Mouse (Mus musculus): ENCODE data around the gene Plcd4. TPM values are rescaled to one million over a fixed set of nuclear protein-coding genes. Genes with fewer than 3 reads are reported as not detected.

Gene Plcd4
- polyA plus RNA-seq (2014; fragmentation: Illumina TruSeq; extraction: RNeasy Lipid Tissue Mini Kit (QIAGEN cat#74804); ENCODE audit: low read depth, low replicate concordance) = 5.7 TPM

GRCm38 (mm10) chr1:74542451-74542961 lies at the start of gene Plcd4:
Gene Plcd4, plus strand, starts transcription at chr1:74542888.

GRCm38 (mm10) chr1:74505721-74506464 lies 36.8 kb upstream of the Plcd4 start, which contains the start of gene Cnot9:
Gene Cnot9, plus strand, starts transcription at chr1:74506058.

GRCm38 (mm10) chr1:74544184-74544583 lies 1.5 kb downstream of the Plcd4 start, which contains the start of gene Usp37:
Gene Usp37, minus strand, starts transcription at chr1:74544284.

GRCm38 (mm10) chr1:74587773-74588445 lies 45.2 kb downstream of the Plcd4 start, which contains the start of the genes Zfp142 and Bcs1l:
Gene Zfp142, minus strand, starts transcription at chr1:74588246.
Gene Bcs1l, plus strand, starts transcription at chr1:74588289.

GRCm38 (mm10) chr1:74601267-74601962 lies 58.7 kb downstream of the Plcd4 start, which contains the start of the genes Rnf25 and Stk36:
Gene Rnf25, minus strand, starts transcription at chr1:74601397.
Gene Stk36, plus strand, starts transcription at chr1:74601445.

Other genes with a start within 250 kb of the Plcd4 start
- gene Tmbim1, start 237.3 kb upstream of the Plcd4 start, polyA plus RNA-seq (2014; fragmentation: Illumina TruSeq; extraction: RNeasy Lipid Tissue Mini Kit (QIAGEN cat#74804); ENCODE audit: low read depth, low replicate concordance) = 13.5 TPM
- gene Catip, start 180.8 kb upstream of the Plcd4 start, polyA plus RNA-seq (2014; fragmentation: Illumina TruSeq; extraction: RNeasy Lipid Tissue Mini Kit (QIAGEN cat#74804); ENCODE audit: low read depth, low replicate concordance) = 0.28 TPM
- gene Slc11a1, start 167.7 kb upstream of the Plcd4 start, polyA plus RNA-seq (2014; fragmentation: Illumina TruSeq; extraction: RNeasy Lipid Tissue Mini Kit (QIAGEN cat#74804); ENCODE audit: low read depth, low replicate concordance) = not detected
- 19.7 TPM for gene Ctdsp1, start 151.4 kb upstream of the Plcd4 start, polyA plus RNA-seq (2014; fragmentation: Illumina TruSeq; extraction: RNeasy Lipid Tissue Mini Kit (QIAGEN cat#74804); ENCODE audit: low read depth, low replicate concordance)
- gene Vil1, start 133.5 kb upstream of the Plcd4 start, polyA plus RNA-seq (2014; fragmentation: Illumina TruSeq; extraction: RNeasy Lipid Tissue Mini Kit (QIAGEN cat#74804); ENCODE audit: low read depth, low replicate concordance) = 29.1 TPM
- gene Cnot9, start 36.8 kb upstream of the Plcd4 start, polyA plus RNA-seq (2014; fragmentation: Illumina TruSeq; extraction: RNeasy Lipid Tissue Mini Kit (QIAGEN cat#74804); ENCODE audit: low read depth, low replicate concordance) = 22.3 TPM
- gene Usp37, start 1.4 kb downstream of the Plcd4 start, polyA plus RNA-seq (2014; fragmentation: Illumina TruSeq; extraction: RNeasy Lipid Tissue Mini Kit (QIAGEN cat#74804); ENCODE audit: low read depth, low replicate concordance) = 12.9 TPM
- gene Zfp142, start 45.4 kb downstream of the Plcd4 start, polyA plus RNA-seq (2014; fragmentation: Illumina TruSeq; extraction: RNeasy Lipid Tissue Mini Kit (QIAGEN cat#74804); ENCODE audit: low read depth, low replicate concordance) = 2.8 TPM
- gene Bcs1l, start 45.4 kb downstream of the Plcd4 start, polyA plus RNA-seq (2014; fragmentation: Illumina TruSeq; extraction: RNeasy Lipid Tissue Mini Kit (QIAGEN cat#74804); ENCODE audit: low read depth, low replicate concordance) = 8.9 TPM
- 9.3 TPM for gene Rnf25, start 58.5 kb downstream of the Plcd4 start, polyA plus RNA-seq (2014; fragmentation: Illumina TruSeq; extraction: RNeasy Lipid Tissue Mini Kit (QIAGEN cat#74804); ENCODE audit: low read depth, low replicate concordance)
- gene Stk36, start 58.6 kb downstream of the Plcd4 start, polyA plus RNA-seq (2014; fragmentation: Illumina TruSeq; extraction: RNeasy Lipid Tissue Mini Kit (QIAGEN cat#74804); ENCODE audit: low read depth, low replicate concordance) = 3.8 TPM
- gene Ttll4, start 118.9 kb downstream of the Plcd4 start, polyA plus RNA-seq (2014; fragmentation: Illumina TruSeq; extraction: RNeasy Lipid Tissue Mini Kit (QIAGEN cat#74804); ENCODE audit: low read depth, low replicate concordance) = 22.1 TPM
- 7.9 TPM for gene Cyp27a1, start 170.7 kb downstream of the Plcd4 start, polyA plus RNA-seq (2014; fragmentation: Illumina TruSeq; extraction: RNeasy Lipid Tissue Mini Kit (QIAGEN cat#74804); ENCODE audit: low read depth, low replicate concordance)
- gene Prkag3, start 206.3 kb downstream of the Plcd4 start, polyA plus RNA-seq (2014; fragmentation: Illumina TruSeq; extraction: RNeasy Lipid Tissue Mini Kit (QIAGEN cat#74804); ENCODE audit: low read depth, low replicate concordance) = 1.2 TPM
- not detected for gene Wnt6, start 229.0 kb downstream of the Plcd4 start, polyA plus RNA-seq (2014; fragmentation: Illumina TruSeq; extraction: RNeasy Lipid Tissue Mini Kit (QIAGEN cat#74804); ENCODE audit: low read depth, low replicate concordance)
- gene Wnt10a, start 248.6 kb downstream of the Plcd4 start, polyA plus RNA-seq (2014; fragmentation: Illumina TruSeq; extraction: RNeasy Lipid Tissue Mini Kit (QIAGEN cat#74804); ENCODE audit: low read depth, low replicate concordance) = not detected

All from kidney, adult 10 weeks (tissue).